Mouse (Mus musculus): ENCODE data around the gene Atp4a. TPM values are rescaled to one million over a fixed set of nuclear protein-coding genes. Genes with fewer than 3 reads are reported as not detected.
A peak's percentile ranks its signal among the peaks of the same experiment; 100 is the strongest.
"Not testable (repeated sequence)": the region's sequence is repeated elsewhere in the genome, so short reads cannot be mapped to it uniquely, and the experiment has no call there.

Atp4a gene
- polyA plus RNA-seq, 2 experiments: 0.30 to 0.89 TPM

DNA sequence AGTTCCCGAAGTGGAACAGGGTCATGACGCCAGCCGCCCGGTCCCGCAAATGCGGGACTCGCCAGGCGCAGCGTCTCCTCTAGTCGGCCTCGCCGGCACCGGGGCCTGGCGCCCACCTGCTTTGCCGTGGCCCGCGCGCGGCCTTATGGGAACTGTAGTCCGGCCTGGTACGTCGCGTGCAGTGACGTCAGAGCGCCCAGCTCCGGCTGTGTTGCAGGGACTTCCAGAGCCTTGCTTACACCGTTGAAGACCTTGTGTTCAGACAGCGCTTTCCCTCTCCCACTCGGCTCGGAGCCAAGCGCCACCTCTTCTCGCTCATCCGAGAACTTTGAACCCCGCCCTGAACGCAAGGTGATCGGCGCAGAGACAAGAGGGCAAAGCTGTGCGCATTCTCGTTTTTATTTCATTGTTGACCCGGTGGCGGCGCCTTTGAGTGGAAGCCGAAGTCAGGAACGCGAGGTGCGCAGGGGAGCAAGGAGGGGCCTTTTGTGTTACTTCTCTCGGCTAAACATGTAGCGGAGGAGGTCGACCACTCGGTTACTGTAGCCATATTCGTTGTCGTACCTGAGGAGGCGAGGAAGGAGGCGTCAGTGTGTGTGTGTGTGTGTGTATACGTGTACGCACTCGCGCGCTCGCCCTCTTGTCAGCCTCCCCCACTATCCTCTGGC lies 17.5 kb downstream of the Atp4a start, which contains the start of gene Tmem147:
Gene Tmem147 (minus strand): TSS at position 145 of the 668 bp plus-strand sequence.
- ATAC-seq (ENCODE audit: low FRiP score, low read depth) (peak; percentile 98), DNase-seq (ENCODE audit: low spot score) (peak; percentile 98)
- Histone ChIP-seq H3K27me3 (ENCODE audit: control insufficient read depth, insufficient read depth, low read length) (no peaks in the 10 kb centered on the region), H3K4me3 (replicated peaks; ENCODE audit: low read length) (peak within 1 kb of the TSS; percentile 62), H3K9ac (ENCODE audit: low read depth, low read length, severe bottlenecking) (peak within 1 kb of the TSS; percentile 63), H3K36me3 (ENCODE audit: control insufficient read depth, insufficient read depth, low read length) (peaks cover 36% of the 10 kb centered on the region), H3K9me3 (ENCODE audit: control insufficient read depth, low read length) (no peaks in the 10 kb centered on the region), H3K27ac (replicated peaks; ENCODE audit: low read depth, low read length) (peak within 1 kb of the TSS; percentile 84), H3K4me1 (ENCODE audit: control insufficient read depth, insufficient read depth, low read length) (peaks cover 16% of the 10 kb centered on the region), H3K4me2 (replicated peaks; ENCODE audit: low read depth, low read length, severe bottlenecking) (peak within 1 kb of the TSS; percentile 53)
- WGBS: under 1% methylated on average over 60 of the region's 60 CpGs
- peak; percentile 56; the same call in 1 of the 2 replicates for TF ChIP-seq POLR2A (IDR thresholded peaks at IDR 0.05; ENCODE audit: borderline replicate concordance, extremely low read depth, insufficient read depth, insufficient read length)

DNA sequence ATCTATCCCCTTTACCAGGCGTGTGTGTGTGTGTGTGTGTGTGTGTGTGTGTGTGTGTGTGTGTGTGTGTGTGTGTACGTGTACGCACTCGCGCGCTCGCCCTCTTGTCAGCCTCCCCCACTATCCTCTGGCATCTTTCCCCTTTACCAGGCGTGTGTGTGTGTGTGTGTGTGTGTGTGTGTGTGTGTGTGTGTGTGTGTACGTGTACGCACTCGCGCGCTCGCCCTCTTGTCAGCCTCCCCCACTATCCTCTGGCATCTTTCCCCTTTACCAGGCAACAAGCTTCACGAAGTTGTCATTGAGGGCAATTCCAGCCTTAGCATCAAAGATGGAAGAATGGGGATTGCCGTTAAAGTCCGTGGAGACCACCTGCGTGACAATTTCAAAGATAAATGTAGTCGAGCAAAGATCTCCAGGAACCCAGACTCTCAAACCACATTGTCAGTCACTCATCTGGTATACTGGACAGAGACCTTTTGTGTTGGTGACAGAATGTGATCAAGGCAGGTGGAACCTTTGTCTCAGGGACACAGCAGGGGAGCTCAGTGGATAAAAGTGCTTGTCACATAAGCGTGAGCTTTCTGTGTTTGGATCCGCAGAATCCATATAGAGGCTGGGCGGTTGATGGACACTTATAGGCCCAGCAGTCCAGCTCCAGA lies 18.2 kb downstream of the Atp4a start:
- not testable (repeated sequence) for ATAC-seq (ENCODE audit: low FRiP score, low read depth); DNase-seq (ENCODE audit: low spot score); H3K9me3 ChIP-seq (ENCODE audit: control insufficient read depth, low read length); H3K27me3 ChIP-seq (ENCODE audit: control insufficient read depth, insufficient read depth, low read length)
- peaks cover 40% of the 10 kb centered on the region for H3K36me3 ChIP-seq (ENCODE audit: control insufficient read depth, insufficient read depth, low read length)
- H3K4me1 ChIP-seq (ENCODE audit: control insufficient read depth, insufficient read depth, low read length): peaks cover 16% of the 10 kb centered on the region
- peak overlapping the region; percentile 62 for H3K4me3 ChIP-seq (replicated peaks; ENCODE audit: low read length)
- 38% methylated on average over 9 of the region's 22 CpGs for WGBS
- peak overlapping the region; percentile 53 for H3K4me2 ChIP-seq (replicated peaks; ENCODE audit: low read depth, low read length, severe bottlenecking)
- H3K9ac ChIP-seq (ENCODE audit: low read depth, low read length, severe bottlenecking): peak overlapping the region; percentile 63
- peak overlapping the region; percentile 84 for H3K27ac ChIP-seq (replicated peaks; ENCODE audit: low read depth, low read length)

- WGBS: 98% methylated on average over 3 of the region's 3 CpGs
- H3K27me3 ChIP-seq (ENCODE audit: control insufficient read depth, insufficient read depth, low read length): no peaks in the 10 kb centered on the region
- no peaks in the 10 kb centered on the region for H3K4me1 ChIP-seq (ENCODE audit: control insufficient read depth, insufficient read depth, low read length)
- no peak overlapping the region for H3K27ac ChIP-seq (replicated peaks; ENCODE audit: low read depth, low read length)
- H3K36me3 ChIP-seq (ENCODE audit: control insufficient read depth, insufficient read depth, low read length): peaks cover 30% of the 10 kb centered on the region
- H3K4me2 ChIP-seq (replicated peaks; ENCODE audit: low read depth, low read length, severe bottlenecking): no peak overlapping the region
- H3K4me3 ChIP-seq (replicated peaks; ENCODE audit: low read length): no peak overlapping the region
- H3K9me3 ChIP-seq (ENCODE audit: control insufficient read depth, low read length): no peaks in the 10 kb centered on the region
- TF ChIP-seq POLR2A (IDR thresholded peaks at IDR 0.05; ENCODE audit: borderline replicate concordance, extremely low read depth, insufficient read depth, insufficient read length): no peak
- ATAC-seq (ENCODE audit: low FRiP score, low read depth): no peak
- no peak overlapping the region for H3K9ac ChIP-seq (ENCODE audit: low read depth, low read length, severe bottlenecking)
- no peak for DNase-seq (ENCODE audit: low spot score)
These were observed 24.2 kb downstream of the Atp4a start for GRCm38 (mm10) chr7:30736211-30736610.

DNA sequence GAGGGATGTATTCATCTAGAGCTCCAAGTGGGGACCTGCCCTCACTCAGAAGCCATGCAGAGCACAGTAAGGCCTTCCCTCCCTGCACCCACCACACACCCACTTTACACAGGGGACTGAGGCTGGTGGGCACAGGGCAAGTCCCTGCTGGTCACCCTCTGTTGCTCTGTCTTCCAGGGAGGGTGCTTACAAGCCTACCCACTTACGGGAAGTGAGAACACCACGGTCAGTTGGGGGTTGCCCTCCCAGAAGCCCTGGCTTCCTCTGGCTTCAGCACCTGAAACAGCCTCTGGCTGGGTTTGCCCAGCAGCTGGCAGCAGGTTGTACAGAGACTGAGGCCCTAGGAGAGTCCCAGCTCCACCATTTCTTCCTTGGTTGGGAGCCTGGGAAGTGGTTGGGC lies 30.6 kb downstream of the Atp4a start:
- 100% methylated on average over 2 of the region's 2 CpGs for WGBS
- not testable (repeated sequence) for H3K27me3 ChIP-seq (ENCODE audit: control insufficient read depth, insufficient read depth, low read length); H3K9ac ChIP-seq (ENCODE audit: low read depth, low read length, severe bottlenecking); H3K36me3 ChIP-seq (ENCODE audit: control insufficient read depth, insufficient read depth, low read length); H3K4me1 ChIP-seq (ENCODE audit: control insufficient read depth, insufficient read depth, low read length); H3K4me3 ChIP-seq (replicated peaks; ENCODE audit: low read length); H3K4me2 ChIP-seq (replicated peaks; ENCODE audit: low read depth, low read length, severe bottlenecking); H3K9me3 ChIP-seq (ENCODE audit: control insufficient read depth, low read length); H3K27ac ChIP-seq (replicated peaks; ENCODE audit: low read depth, low read length); ATAC-seq (ENCODE audit: low FRiP score, low read depth); DNase-seq (ENCODE audit: low spot score)

DNA sequence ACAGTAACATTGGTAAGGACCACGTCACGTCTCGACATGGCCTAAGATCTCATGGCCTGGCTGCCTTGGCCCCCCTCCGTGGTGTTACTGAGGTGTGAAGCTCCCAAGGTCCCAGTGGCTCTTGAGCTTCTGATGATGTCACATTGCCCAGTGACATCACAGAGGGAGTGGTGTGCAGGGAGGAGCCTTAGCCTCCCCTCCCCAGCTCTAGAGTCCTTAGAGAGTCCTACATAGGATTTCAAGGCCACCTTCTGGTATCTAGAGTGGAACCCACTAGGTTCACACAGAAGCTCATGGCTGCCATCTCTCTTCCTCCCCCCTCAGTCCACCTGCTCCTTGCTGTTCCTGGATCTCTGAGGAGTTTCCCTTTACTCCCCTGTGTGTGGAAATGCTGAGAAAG lies 31.6 kb downstream of the Atp4a start, which contains the start of gene Gapdhs:
Gene Gapdhs (minus strand): TSS at position 65 of the 400 bp plus-strand sequence.
- not testable (repeated sequence) for H3K27me3 ChIP-seq (ENCODE audit: control insufficient read depth, insufficient read depth, low read length); H3K9me3 ChIP-seq (ENCODE audit: control insufficient read depth, low read length); H3K4me1 ChIP-seq (ENCODE audit: control insufficient read depth, insufficient read depth, low read length); H3K27ac ChIP-seq (replicated peaks; ENCODE audit: low read depth, low read length); H3K36me3 ChIP-seq (ENCODE audit: control insufficient read depth, insufficient read depth, low read length); ATAC-seq (ENCODE audit: low FRiP score, low read depth); H3K4me3 ChIP-seq (replicated peaks; ENCODE audit: low read length); H3K4me2 ChIP-seq (replicated peaks; ENCODE audit: low read depth, low read length, severe bottlenecking); H3K9ac ChIP-seq (ENCODE audit: low read depth, low read length, severe bottlenecking); DNase-seq (ENCODE audit: low spot score)
- no CpG with 5 or more reads among the region's 4 CpGs for WGBS

All from limb, embryonic 14.5 days (tissue).